Mouse (Mus musculus) left cerebral cortex, postnatal 4 days (tissue): ENCODE measurements around the gene Ttc12. TPM values are rescaled to one million over a fixed set of nuclear protein-coding genes. Genes with fewer than 3 reads are reported as not detected.

Experiments used
- DNase-seq: peaks from one replicate; pipeline ENCODE4 v3.0.0-alpha.2; 2022
- intact Hi-C: fragments of 180-260 bp; cut with DNase I; formaldehyde crosslinking; loops from one replicate; pipeline ENCODE4 v1.15.1; 2025
- total RNA-seq, 2 experiments: library from RNA; stranded (reverse); gene quantifications; 2 replicates each; pipeline ENCODE4 v1.2.3; 2021

Gene Ttc12
- total RNA-seq, 2 experiments from 2014 or later: 2.6 to 2.8 TPM

GRCm38 (mm10) chr9:49407028-49407427, 79.0 kb downstream of the Ttc12 start:
- intact Hi-C loops: no loop called here
- DNase-seq: no peak

- DNase-seq: no peak
- intact Hi-C loops: no loop called here
These were observed 82.3 kb downstream of the Ttc12 start for GRCm38 (mm10) chr9:49403711-49404110.

GRCm38 (mm10) chr9:49396006-49396405, 90.0 kb downstream of the Ttc12 start:
- no peak for DNase-seq
- intact Hi-C loops: no loop called here

GRCm38 (mm10) chr9:49392242-49392641, 93.8 kb downstream of the Ttc12 start:
- no peak for DNase-seq
- intact Hi-C loops: no loop called here

Other genes with a start within 250 kb of the Ttc12 start
- gene Gm4894, start 235.7 kb downstream of the Ttc12 start, total RNA-seq: not detected
- gene Drd2, start 145.6 kb downstream of the Ttc12 start, total RNA-seq: 1 to 10 TPM; 5.2 to 5.7 TPM
- not detected for gene Ankk1, start 59.2 kb downstream of the Ttc12 start, total RNA-seq